Mouse (Mus musculus) liver, embryonic 14.5 days (tissue): ENCODE data around the gene Add3.

Source experiments
- CTCF ChIP-seq: IDR thresholded peaks from 2 replicates; pipeline ENCODE4 v1.5.1; 2016; ENCODE audit warnings: antibody characterized with exemption, low read depth, control low read depth
- EP300 ChIP-seq: IDR thresholded peaks from 2 replicates; pipeline ENCODE4 v1.6.1; 2016; ENCODE audit warnings: antibody characterized with exemption, low read depth

GRCm38 (mm10) chr19:53198706-53199572, 58.7 kb downstream of the Add3 start:
- no peak for TF ChIP-seq CTCF
- no peak for TF ChIP-seq EP300
